Mouse (Mus musculus): ENCODE measurements around the gene Cbx4. TPM values are rescaled to one million over a fixed set of nuclear protein-coding genes. Genes with fewer than 3 reads are reported as not detected.

Cbx4 gene
- polyA plus RNA-seq, 1 experiment from 2014 or later, result 11.3 TPM

Other genes with a start within 250 kb of the Cbx4 start
- gene Rbfox3, start 174.6 kb downstream of the Cbx4 start, polyA plus RNA-seq (2015; fragmentation: Nextera tagmentation; extraction: Ambion mirVana), result 0.93 and 1.2 TPM in 2 replicates
- gene Enpp7, start 98.0 kb downstream of the Cbx4 start, polyA plus RNA-seq (2015; fragmentation: Nextera tagmentation; extraction: Ambion mirVana), result not detected in 2 replicates
- 62.8 and 66.7 TPM in 2 replicates for gene Cbx2, start 63.3 kb downstream of the Cbx4 start, polyA plus RNA-seq (2015; fragmentation: Nextera tagmentation; extraction: Ambion mirVana)
- gene Cbx8, start 45.3 kb downstream of the Cbx4 start, polyA plus RNA-seq (2015; fragmentation: Nextera tagmentation; extraction: Ambion mirVana), result 9.4 and 10.6 TPM in 2 replicates
- 25.1 and 27.2 TPM in 2 replicates for gene Tbc1d16, start 142.3 kb upstream of the Cbx4 start, polyA plus RNA-seq (2015; fragmentation: Nextera tagmentation; extraction: Ambion mirVana)
- gene Ccdc40, start 142.4 kb upstream of the Cbx4 start, polyA plus RNA-seq (2015; fragmentation: Nextera tagmentation; extraction: Ambion mirVana), result 4.8 and 6.8 TPM in 2 replicates
- gene Gaa, start 181.7 kb upstream of the Cbx4 start, polyA plus RNA-seq (2015; fragmentation: Nextera tagmentation; extraction: Ambion mirVana), result 67.1 and 69.9 TPM in 2 replicates
- 386 and 387 TPM in 2 replicates for gene Eif4a3, start 213.9 kb upstream of the Cbx4 start, polyA plus RNA-seq (2015; fragmentation: Nextera tagmentation; extraction: Ambion mirVana)
- gene Card14, start 221.5 kb upstream of the Cbx4 start, polyA plus RNA-seq (2015; fragmentation: Nextera tagmentation; extraction: Ambion mirVana), result 0.42 and 0.88 TPM in 2 replicates